Mouse (Mus musculus): Measurements from ENCODE around the gene Cops8. TPM values are rescaled to one million over a fixed set of nuclear protein-coding genes. Genes with fewer than 3 reads are reported as not detected.
A peak's percentile ranks its signal among the peaks of the same experiment; 100 is the strongest.

The Cops8 gene
- polyA plus RNA-seq, 1 experiment = 14.4 TPM

DNA sequence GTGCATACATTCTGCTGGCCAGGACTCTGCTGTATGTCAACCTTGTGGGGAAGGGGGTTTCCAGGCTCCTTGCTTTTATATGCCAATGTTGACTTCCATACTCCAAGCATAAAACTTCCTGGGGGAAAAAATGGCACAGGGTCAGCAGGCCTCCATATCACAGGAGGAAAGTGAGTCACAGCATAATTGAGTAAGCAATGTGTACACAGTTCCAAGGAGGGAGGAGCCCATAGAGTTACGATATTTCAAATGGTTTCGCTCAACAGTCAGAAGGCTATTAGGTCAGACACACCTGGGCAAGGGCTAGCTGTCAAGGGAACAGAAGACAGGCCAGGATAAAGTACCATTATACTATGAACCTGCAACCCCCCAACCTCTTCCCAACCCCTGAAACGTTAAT lies 1.7 kb upstream of the Cops8 start:
- Histone ChIP-seq H3K4me3 (ENCODE audit: low read depth, low read length) (no peak overlapping the region), H3K27ac (ENCODE audit: insufficient read depth, low read depth, low read length) (no peak overlapping the region), H3K36me3 (ENCODE audit: control insufficient read depth, insufficient read depth, low read length) (peaks cover 2% of the 10 kb centered on the region; the same call in 1 of the 2 replicates), H3K27me3 (ENCODE audit: control insufficient read depth, insufficient read depth, low read length) (no peaks in the 10 kb centered on the region), H3K4me1 (ENCODE audit: control insufficient read depth, insufficient read depth, insufficient read length, low read length) (peaks cover 6% of the 10 kb centered on the region; the same call in 1 of the 2 replicates)
- WGBS = 21% methylated on average over 3 of the region's 3 CpGs
- TF ChIP-seq POLR2A (IDR thresholded peaks at IDR 0.05; ENCODE audit: low read depth, low read length) = no peak
- no peak for TF ChIP-seq CTCF (IDR thresholded peaks at IDR 0.05; ENCODE audit: extremely low read depth, insufficient read length, insufficient replicate concordance, low read depth, low read length)

DNA sequence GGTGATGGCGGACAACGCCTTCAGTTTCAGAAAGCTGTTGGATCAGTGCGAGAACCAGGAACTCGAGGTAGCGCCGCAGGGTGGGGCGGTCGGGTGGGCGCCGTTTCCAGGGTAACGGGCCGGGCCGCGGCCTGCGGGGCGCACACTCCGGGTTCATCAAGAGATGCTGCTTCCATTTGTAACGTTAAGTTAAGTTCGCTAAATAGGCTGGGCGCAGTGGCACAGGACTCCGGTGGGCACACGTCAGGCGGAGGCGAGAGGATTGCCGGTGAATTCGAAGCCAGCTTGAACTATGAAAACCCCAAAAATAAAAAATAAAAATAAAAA lies 743 bp downstream of the Cops8 start:
- TF ChIP-seq POLR2A (IDR thresholded peaks at IDR 0.05; ENCODE audit: low read depth, low read length) = no peak
- no peak for TF ChIP-seq CTCF (IDR thresholded peaks at IDR 0.05; ENCODE audit: extremely low read depth, insufficient read length, insufficient replicate concordance, low read depth, low read length)
- peaks cover 6% of the 10 kb centered on the region; the same call in 1 of the 2 replicates for H3K4me1 ChIP-seq (ENCODE audit: control insufficient read depth, insufficient read depth, insufficient read length, low read length)
- H3K27ac ChIP-seq (ENCODE audit: insufficient read depth, low read depth, low read length) = no peak overlapping the region
- 1% methylated on average over 26 of the region's 26 CpGs for WGBS
- H3K27me3 ChIP-seq (ENCODE audit: control insufficient read depth, insufficient read depth, low read length) = no peaks in the 10 kb centered on the region
- H3K4me3 ChIP-seq (ENCODE audit: low read depth, low read length) = peak overlapping the region; percentile 82
- peaks cover 20% of the 10 kb centered on the region for H3K36me3 ChIP-seq (ENCODE audit: control insufficient read depth, insufficient read depth, low read length)

DNA sequence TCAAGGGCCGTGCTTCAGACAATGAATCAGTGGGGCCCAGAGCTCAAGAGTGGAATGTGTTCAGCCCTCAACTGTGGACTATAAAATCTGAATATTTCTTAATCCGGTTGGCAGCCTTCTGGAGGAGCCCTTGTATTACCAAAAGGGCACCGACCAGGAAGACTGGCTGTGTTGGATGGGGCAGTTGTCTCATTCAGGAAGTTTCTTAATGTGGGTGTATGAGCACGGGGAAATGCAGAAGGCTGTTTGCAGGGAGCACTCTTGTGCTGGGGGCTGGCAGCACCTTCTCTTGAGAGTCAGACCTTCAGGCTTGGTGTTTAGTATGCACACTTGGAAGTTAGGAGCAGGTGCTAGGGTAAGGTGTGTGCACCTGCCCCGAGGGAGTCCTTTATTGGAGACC lies 6.6 kb downstream of the Cops8 start:
- Histone ChIP-seq H3K4me1 (ENCODE audit: control insufficient read depth, insufficient read depth, insufficient read length, low read length) (no peaks in the 10 kb centered on the region), H3K4me3 (ENCODE audit: low read depth, low read length) (no peak overlapping the region), H3K27ac (ENCODE audit: insufficient read depth, low read depth, low read length) (no peak overlapping the region), H3K27me3 (ENCODE audit: control insufficient read depth, insufficient read depth, low read length) (no peaks in the 10 kb centered on the region), H3K36me3 (ENCODE audit: control insufficient read depth, insufficient read depth, low read length) (peaks cover 69% of the 10 kb centered on the region)
- 86% methylated on average over 5 of the region's 5 CpGs for WGBS
- TF ChIP-seq CTCF (IDR thresholded peaks at IDR 0.05; ENCODE audit: extremely low read depth, insufficient read length, insufficient replicate concordance, low read depth, low read length) (no peak), POLR2A (IDR thresholded peaks at IDR 0.05; ENCODE audit: low read depth, low read length) (no peak)

DNA sequence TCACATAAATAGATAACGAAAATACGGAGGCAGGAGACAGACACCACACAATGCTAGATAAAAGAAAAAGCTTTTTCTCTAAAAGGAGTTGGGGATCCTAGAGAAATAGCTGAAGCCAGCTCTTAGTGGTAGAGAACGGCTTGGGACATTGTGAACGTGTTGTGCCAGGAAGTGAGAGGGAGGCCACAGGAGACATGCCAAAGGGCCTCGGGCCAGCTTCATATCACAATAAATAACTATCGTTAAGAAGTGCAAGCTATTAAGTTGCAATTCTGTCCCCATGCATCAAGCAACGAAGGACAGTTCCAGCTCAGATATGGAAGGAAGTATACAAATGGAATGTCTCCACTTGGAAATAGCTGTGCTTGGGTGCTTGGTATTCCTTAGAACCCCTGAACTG lies 14.5 kb downstream of the Cops8 start:
- 69% methylated on average over 7 of the region's 7 CpGs for WGBS
- H3K4me1 ChIP-seq (ENCODE audit: control insufficient read depth, insufficient read depth, insufficient read length, low read length) = no peaks in the 10 kb centered on the region
- H3K36me3 ChIP-seq (ENCODE audit: control insufficient read depth, insufficient read depth, low read length) = peaks cover 15% of the 10 kb centered on the region
- no peak overlapping the region for H3K4me3 ChIP-seq (ENCODE audit: low read depth, low read length)
- no peak overlapping the region for H3K27ac ChIP-seq (ENCODE audit: insufficient read depth, low read depth, low read length)
- no peaks in the 10 kb centered on the region for H3K27me3 ChIP-seq (ENCODE audit: control insufficient read depth, insufficient read depth, low read length)
- no peak for TF ChIP-seq POLR2A (IDR thresholded peaks at IDR 0.05; ENCODE audit: low read depth, low read length)
- TF ChIP-seq CTCF (IDR thresholded peaks at IDR 0.05; ENCODE audit: extremely low read depth, insufficient read length, insufficient replicate concordance, low read depth, low read length) = no peak

DNA sequence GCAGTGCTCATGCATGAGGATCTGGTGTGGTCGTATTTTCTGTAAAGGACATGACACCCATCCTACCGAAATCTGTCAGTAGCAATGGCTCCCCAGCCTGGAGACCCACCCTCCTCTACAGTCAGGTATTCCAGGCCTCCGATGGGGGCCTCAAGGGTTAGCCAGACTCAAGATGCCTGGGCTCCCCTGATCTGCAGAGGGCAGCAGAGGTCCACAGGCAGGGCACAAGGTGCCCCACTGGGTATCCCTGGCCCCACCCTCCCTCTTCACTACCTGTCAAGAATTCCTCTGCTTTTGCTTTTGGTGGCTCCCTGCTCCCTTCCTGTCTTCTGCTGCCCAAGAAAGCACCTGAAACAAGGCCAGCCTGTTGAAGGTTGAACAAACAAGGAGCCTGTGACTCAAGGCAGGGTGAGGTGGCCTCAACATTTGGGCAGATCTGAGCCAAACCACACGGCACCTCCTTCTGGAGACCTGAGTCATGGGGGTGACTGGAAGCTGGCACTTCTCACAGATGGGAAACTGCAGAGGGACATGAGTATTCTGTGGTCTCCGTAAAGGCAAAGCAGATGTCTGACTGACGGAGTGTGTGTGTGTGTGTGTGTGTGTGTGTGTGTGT lies 30.7 kb downstream of the Cops8 start:
- TF ChIP-seq POLR2A (IDR thresholded peaks at IDR 0.05; ENCODE audit: low read depth, low read length) (no peak), CTCF (IDR thresholded peaks at IDR 0.05; ENCODE audit: extremely low read depth, insufficient read length, insufficient replicate concordance, low read depth, low read length) (no peak)
- Histone ChIP-seq H3K4me1 (ENCODE audit: control insufficient read depth, insufficient read depth, insufficient read length, low read length) (no peaks in the 10 kb centered on the region), H3K4me3 (ENCODE audit: low read depth, low read length) (no peak overlapping the region), H3K36me3 (ENCODE audit: control insufficient read depth, insufficient read depth, low read length) (no peaks in the 10 kb centered on the region), H3K27me3 (ENCODE audit: control insufficient read depth, insufficient read depth, low read length) (no peaks in the 10 kb centered on the region), H3K27ac (ENCODE audit: insufficient read depth, low read depth, low read length) (no peak overlapping the region)
- 67% methylated on average over 6 of the region's 6 CpGs for WGBS

DNA sequence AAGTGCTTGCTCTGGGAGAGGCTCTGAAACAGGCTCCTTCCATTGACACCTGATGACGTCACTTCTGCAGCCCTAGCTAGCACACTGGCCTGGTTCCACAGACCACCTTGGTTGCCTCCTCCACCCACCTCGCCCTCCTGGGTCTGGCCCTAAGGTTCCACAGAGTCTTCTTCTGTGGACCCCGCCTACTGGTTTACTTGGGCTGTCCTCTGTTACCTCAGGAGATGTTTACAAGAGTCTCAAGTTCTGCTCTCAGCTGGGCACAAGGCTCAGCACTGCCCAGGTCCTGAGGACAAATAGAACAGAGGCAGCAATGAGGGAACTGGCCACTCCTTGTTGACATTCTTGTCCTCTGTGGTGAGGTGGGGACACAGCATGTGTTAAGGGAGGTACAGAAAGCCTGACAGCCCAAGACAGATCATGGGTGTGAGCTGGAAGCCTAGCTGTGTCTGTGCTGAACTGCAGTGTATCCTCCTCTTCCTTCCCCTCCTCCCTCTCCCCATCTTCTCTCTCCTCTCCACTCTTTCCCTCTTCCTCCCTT lies 31.5 kb downstream of the Cops8 start:
- H3K27ac ChIP-seq (ENCODE audit: insufficient read depth, low read depth, low read length) = no peak overlapping the region
- H3K4me3 ChIP-seq (ENCODE audit: low read depth, low read length) = no peak overlapping the region
- TF ChIP-seq POLR2A (IDR thresholded peaks at IDR 0.05; ENCODE audit: low read depth, low read length) = no peak
- no peak for TF ChIP-seq CTCF (IDR thresholded peaks at IDR 0.05; ENCODE audit: extremely low read depth, insufficient read length, insufficient replicate concordance, low read depth, low read length)
- H3K27me3 ChIP-seq (ENCODE audit: control insufficient read depth, insufficient read depth, low read length) = no peaks in the 10 kb centered on the region
- H3K4me1 ChIP-seq (ENCODE audit: control insufficient read depth, insufficient read depth, insufficient read length, low read length) = no peaks in the 10 kb centered on the region
- 28% methylated on average over 3 of the region's 3 CpGs for WGBS
- no peaks in the 10 kb centered on the region for H3K36me3 ChIP-seq (ENCODE audit: control insufficient read depth, insufficient read depth, low read length)

DNA sequence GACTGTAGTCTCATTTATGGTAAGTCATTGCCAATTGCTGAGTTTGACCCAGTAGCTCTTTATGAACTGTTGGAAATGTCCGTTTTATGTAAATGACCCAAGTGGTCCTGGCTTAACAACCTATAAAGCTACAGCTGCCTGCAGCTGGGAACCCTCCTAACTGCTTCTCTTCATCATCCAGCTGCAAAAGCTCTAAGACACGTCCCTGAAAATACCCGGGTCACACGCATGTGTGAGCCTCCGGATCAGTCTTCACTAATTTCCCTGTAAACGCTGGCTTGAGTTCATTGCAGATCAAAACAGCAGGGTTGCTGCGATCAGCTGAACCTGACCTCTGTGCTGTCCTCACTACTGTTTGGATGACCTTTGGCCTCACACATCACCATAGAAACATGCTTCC lies 35.6 kb downstream of the Cops8 start:
- H3K27ac ChIP-seq (ENCODE audit: insufficient read depth, low read depth, low read length) = no peak overlapping the region
- WGBS = 45% methylated on average over 7 of the region's 7 CpGs
- H3K36me3 ChIP-seq (ENCODE audit: control insufficient read depth, insufficient read depth, low read length) = no peaks in the 10 kb centered on the region
- no peaks in the 10 kb centered on the region for H3K27me3 ChIP-seq (ENCODE audit: control insufficient read depth, insufficient read depth, low read length)
- H3K4me3 ChIP-seq (ENCODE audit: low read depth, low read length) = no peak overlapping the region
- no peak for TF ChIP-seq POLR2A (IDR thresholded peaks at IDR 0.05; ENCODE audit: low read depth, low read length)
- no peak for TF ChIP-seq CTCF (IDR thresholded peaks at IDR 0.05; ENCODE audit: extremely low read depth, insufficient read length, insufficient replicate concordance, low read depth, low read length)
- no peaks in the 10 kb centered on the region for H3K4me1 ChIP-seq (ENCODE audit: control insufficient read depth, insufficient read depth, insufficient read length, low read length)
